Mouse (Mus musculus): ENCODE measurements around the gene Ddr1. TPM values are rescaled to one million over a fixed set of nuclear protein-coding genes. Genes with fewer than 3 reads are reported as not detected.

Ddr1 gene
- polyA plus RNA-seq, 1 experiment from 2014 or later: 60.6 TPM

GRCm38 (mm10) chr17:35673416-35674035, 30.9 kb downstream of the Ddr1 start, which contains the start of gene Gtf2h4:
Gene Gtf2h4 (minus strand): TSS chr17:35673739.
- H3K4me1 ChIP-seq (ENCODE audit: control insufficient read depth, insufficient read depth, low read length): no peaks in the 10 kb centered on the region; the same call in 1 of the 2 replicates
- 3% methylated on average over 23 of the region's 23 CpGs for WGBS (ENCODE audit: insufficient replicate concordance)
- peak; percentile 87 for ATAC-seq (replicated peaks; ENCODE audit: insufficient number of reproducible peaks, low FRiP score, low TSS enrichment)
- H3K4me3 ChIP-seq (ENCODE audit: low read depth, low read length): peak within 1 kb of the TSS; percentile 52
- no peaks in the 10 kb centered on the region for H3K36me3 ChIP-seq (ENCODE audit: control insufficient read depth, insufficient read depth, low read length)
- no peaks in the 10 kb centered on the region for H3K9me3 ChIP-seq (replicated peaks; ENCODE audit: control insufficient read depth, low read length)
- H3K27me3 ChIP-seq (ENCODE audit: control insufficient read depth, insufficient read depth, low read length): no peaks in the 10 kb centered on the region
- H3K4me2 ChIP-seq: peak within 1 kb of the TSS; percentile 75
- H3K27ac ChIP-seq (ENCODE audit: low read depth, low read length): no peak within 1 kb of the TSS
- peak within 1 kb of the TSS; percentile 71 for H3K9ac ChIP-seq (ENCODE audit: low read depth, low read length)

- no peak for ATAC-seq (replicated peaks; ENCODE audit: insufficient number of reproducible peaks, low FRiP score, low TSS enrichment)
- H3K4me2 ChIP-seq: peak overlapping the region; percentile 75; the same call in 1 of the 2 replicates
- no peak overlapping the region for H3K27ac ChIP-seq (ENCODE audit: low read depth, low read length)
- H3K4me1 ChIP-seq (ENCODE audit: control insufficient read depth, insufficient read depth, low read length): peaks cover 3% of the 10 kb centered on the region; the same call in 1 of the 2 replicates
- H3K9ac ChIP-seq (ENCODE audit: low read depth, low read length): no peak overlapping the region; the same call in 1 of the 2 replicates
- H3K27me3 ChIP-seq (ENCODE audit: control insufficient read depth, insufficient read depth, low read length): no peaks in the 10 kb centered on the region
- no peak overlapping the region for H3K4me3 ChIP-seq (ENCODE audit: low read depth, low read length)
- WGBS (ENCODE audit: insufficient replicate concordance): 84% methylated on average over 6 of the region's 6 CpGs
- H3K9me3 ChIP-seq (replicated peaks; ENCODE audit: control insufficient read depth, low read length): no peaks in the 10 kb centered on the region
- no peaks in the 10 kb centered on the region for H3K36me3 ChIP-seq (ENCODE audit: control insufficient read depth, insufficient read depth, low read length)
Measured at GRCm38 (mm10) chr17:35672527-35672926, 31.9 kb downstream of the Ddr1 start.

- H3K36me3 ChIP-seq (ENCODE audit: control insufficient read depth, insufficient read depth, low read length): no peaks in the 10 kb centered on the region
- no peak overlapping the region for H3K4me3 ChIP-seq (ENCODE audit: low read depth, low read length)
- no peak for ATAC-seq (replicated peaks; ENCODE audit: insufficient number of reproducible peaks, low FRiP score, low TSS enrichment)
- H3K4me1 ChIP-seq (ENCODE audit: control insufficient read depth, insufficient read depth, low read length): peaks cover 3% of the 10 kb centered on the region; the same call in 1 of the 2 replicates
- no peak overlapping the region for H3K9ac ChIP-seq (ENCODE audit: low read depth, low read length)
- WGBS (ENCODE audit: insufficient replicate concordance): 83% methylated on average over 6 of the region's 6 CpGs
- H3K9me3 ChIP-seq (replicated peaks; ENCODE audit: control insufficient read depth, low read length): no peaks in the 10 kb centered on the region
- no peak overlapping the region for H3K27ac ChIP-seq (ENCODE audit: low read depth, low read length)
- H3K27me3 ChIP-seq (ENCODE audit: control insufficient read depth, insufficient read depth, low read length): no peaks in the 10 kb centered on the region
- no peak overlapping the region for H3K4me2 ChIP-seq
Measured at GRCm38 (mm10) chr17:35671846-35672245, 32.6 kb downstream of the Ddr1 start.

- Histone ChIP-seq H3K4me2 (no peak overlapping the region), H3K4me3 (ENCODE audit: low read depth, low read length) (no peak overlapping the region), H3K9me3 (replicated peaks; ENCODE audit: control insufficient read depth, low read length) (no peaks in the 10 kb centered on the region), H3K27me3 (ENCODE audit: control insufficient read depth, insufficient read depth, low read length) (no peaks in the 10 kb centered on the region), H3K4me1 (ENCODE audit: control insufficient read depth, insufficient read depth, low read length) (peaks cover 11% of the 10 kb centered on the region), H3K36me3 (ENCODE audit: control insufficient read depth, insufficient read depth, low read length) (no peaks in the 10 kb centered on the region), H3K9ac (ENCODE audit: low read depth, low read length) (no peak overlapping the region), H3K27ac (ENCODE audit: low read depth, low read length) (no peak overlapping the region)
- no peak for ATAC-seq (replicated peaks; ENCODE audit: insufficient number of reproducible peaks, low FRiP score, low TSS enrichment)
- WGBS (ENCODE audit: insufficient replicate concordance): 89% methylated on average over 9 of the region's 9 CpGs
Measured at GRCm38 (mm10) chr17:35669731-35670130, 34.7 kb downstream of the Ddr1 start.

- WGBS (ENCODE audit: insufficient replicate concordance): under 1% methylated on average over 61 of the region's 61 CpGs
- peak within 1 kb of the TSS; percentile 82 for H3K4me3 ChIP-seq (ENCODE audit: low read depth, low read length)
- H3K4me2 ChIP-seq: peak within 1 kb of the TSS; percentile 96
Measured at GRCm38 (mm10) chr17:35667334-35668065, 36.9 kb downstream of the Ddr1 start, which contains the start of gene Vars2. Gene Vars2 (minus strand): TSS chr17:35667592.

GRCm38 (mm10) chr17:35666851-35667256, 37.6 kb downstream of the Ddr1 start:
- ATAC-seq (replicated peaks; ENCODE audit: insufficient number of reproducible peaks, low FRiP score, low TSS enrichment): 0 out of 2 replicates have a peak, but pooled peaks have one; percentile 8
- peaks cover 11% of the 10 kb centered on the region for H3K4me1 ChIP-seq (ENCODE audit: control insufficient read depth, insufficient read depth, low read length)
- peak overlapping the region; percentile 96 for H3K4me2 ChIP-seq
- peak overlapping the region; percentile 80 for H3K9ac ChIP-seq (ENCODE audit: low read depth, low read length)
- WGBS (ENCODE audit: insufficient replicate concordance): 5% methylated on average over 13 of the region's 13 CpGs
- no peaks in the 10 kb centered on the region for H3K9me3 ChIP-seq (replicated peaks; ENCODE audit: control insufficient read depth, low read length)
- peak overlapping the region; percentile 82 for H3K4me3 ChIP-seq (ENCODE audit: low read depth, low read length)
- peaks cover 4% of the 10 kb centered on the region; the same call in 1 of the 2 replicates for H3K36me3 ChIP-seq (ENCODE audit: control insufficient read depth, insufficient read depth, low read length)
- no peaks in the 10 kb centered on the region for H3K27me3 ChIP-seq (ENCODE audit: control insufficient read depth, insufficient read depth, low read length)
- peak overlapping the region; percentile 78 for H3K27ac ChIP-seq (ENCODE audit: low read depth, low read length)

More at GRCm38 (mm10) chr17:35667334-35668065, 36.9 kb downstream of the Ddr1 start, which contains the start of gene Vars2:
- H3K27me3 ChIP-seq (ENCODE audit: control insufficient read depth, insufficient read depth, low read length): no peaks in the 10 kb centered on the region
- no peaks in the 10 kb centered on the region for H3K9me3 ChIP-seq (replicated peaks; ENCODE audit: control insufficient read depth, low read length)
- 0 out of 2 replicates have a peak, but pooled peaks cover 3% of the 10 kb centered on the region for H3K36me3 ChIP-seq (ENCODE audit: control insufficient read depth, insufficient read depth, low read length)
- peak; percentile 83 for ATAC-seq (replicated peaks; ENCODE audit: insufficient number of reproducible peaks, low FRiP score, low TSS enrichment)
- peaks cover 11% of the 10 kb centered on the region for H3K4me1 ChIP-seq (ENCODE audit: control insufficient read depth, insufficient read depth, low read length)
- H3K9ac ChIP-seq (ENCODE audit: low read depth, low read length): peak within 1 kb of the TSS; percentile 80
- H3K27ac ChIP-seq (ENCODE audit: low read depth, low read length): peak within 1 kb of the TSS; percentile 78

- H3K36me3 ChIP-seq (ENCODE audit: control insufficient read depth, insufficient read depth, low read length): peaks cover 9% of the 10 kb centered on the region; the same call in 1 of the 2 replicates
- no peak overlapping the region for H3K4me3 ChIP-seq (ENCODE audit: low read depth, low read length)
- H3K4me1 ChIP-seq (ENCODE audit: control insufficient read depth, insufficient read depth, low read length): peaks cover 11% of the 10 kb centered on the region
- H3K9me3 ChIP-seq (replicated peaks; ENCODE audit: control insufficient read depth, low read length): no peaks in the 10 kb centered on the region
- no peak overlapping the region for H3K4me2 ChIP-seq
- no peak for ATAC-seq (replicated peaks; ENCODE audit: insufficient number of reproducible peaks, low FRiP score, low TSS enrichment)
- H3K9ac ChIP-seq (ENCODE audit: low read depth, low read length): no peak overlapping the region
- no peak overlapping the region for H3K27ac ChIP-seq (ENCODE audit: low read depth, low read length)
- no peaks in the 10 kb centered on the region for H3K27me3 ChIP-seq (ENCODE audit: control insufficient read depth, insufficient read depth, low read length)
- 76% methylated on average over 17 of the region's 17 CpGs for WGBS (ENCODE audit: insufficient replicate concordance)
Measured at GRCm38 (mm10) chr17:35665957-35666515, 38.4 kb downstream of the Ddr1 start.

GRCm38 (mm10) chr17:35653086-35653485, 51.3 kb downstream of the Ddr1 start:
- Histone ChIP-seq H3K4me2 (no peak overlapping the region), H3K27me3 (ENCODE audit: control insufficient read depth, insufficient read depth, low read length) (no peaks in the 10 kb centered on the region), H3K27ac (ENCODE audit: low read depth, low read length) (no peak overlapping the region), H3K9ac (ENCODE audit: low read depth, low read length) (no peak overlapping the region), H3K36me3 (ENCODE audit: control insufficient read depth, insufficient read depth, low read length) (peaks cover 6% of the 10 kb centered on the region; the same call in 1 of the 2 replicates), H3K4me3 (ENCODE audit: low read depth, low read length) (no peak overlapping the region), H3K4me1 (ENCODE audit: control insufficient read depth, insufficient read depth, low read length) (no peaks in the 10 kb centered on the region), H3K9me3 (replicated peaks; ENCODE audit: control insufficient read depth, low read length) (no peaks in the 10 kb centered on the region)
- ATAC-seq (replicated peaks; ENCODE audit: insufficient number of reproducible peaks, low FRiP score, low TSS enrichment): no peak
- WGBS (ENCODE audit: insufficient replicate concordance): 72% methylated on average over 2 of the region's 2 CpGs

Data from heart, embryonic 11.5 days (tissue).